Mouse (Mus musculus) cerebellum, adult 18-20 months (tissue): ENCODE results near the gene Nfkb1.

Experiments
- DNase-seq, 2 experiments: peaks; one replicate each; pipeline ENCODE4 v3.0.0; 2021

Gene Nfkb1

GRCm38 (mm10) chr3:135629830-135630355 is 61.5 kb downstream of the Nfkb1 start:
- no peak for DNase-seq

GRCm38 (mm10) chr3:135628706-135629169 is 62.6 kb downstream of the Nfkb1 start:
- no peak for DNase-seq

GRCm38 (mm10) chr3:135628000-135628705 is 63.2 kb downstream of the Nfkb1 start:
- DNase-seq, result no peak

GRCm38 (mm10) chr3:135625290-135625689 is 66.1 kb downstream of the Nfkb1 start:
- no peak for DNase-seq

GRCm38 (mm10) chr3:135616730-135617129 is 74.6 kb downstream of the Nfkb1 start:
- DNase-seq, result no peak

GRCm38 (mm10) chr3:135614376-135614775 is 77.0 kb downstream of the Nfkb1 start:
- no peak for DNase-seq

GRCm38 (mm10) chr3:135610221-135610620 is 81.1 kb downstream of the Nfkb1 start:
- DNase-seq, result no peak

GRCm38 (mm10) chr3:135607660-135608473 is 83.5 kb downstream of the Nfkb1 start:
- DNase-seq, result no peak

- no peak for DNase-seq
Measured at GRCm38 (mm10) chr3:135607021-135607420, 84.3 kb downstream of the Nfkb1 start.

- no peak for DNase-seq
Measured at GRCm38 (mm10) chr3:135606592-135606991, 84.8 kb downstream of the Nfkb1 start.

- no peak for DNase-seq
Measured at GRCm38 (mm10) chr3:135605474-135605873, 85.9 kb downstream of the Nfkb1 start.

- DNase-seq, result no peak
Measured at GRCm38 (mm10) chr3:135604626-135605417, 86.5 kb downstream of the Nfkb1 start.

- no peak for DNase-seq
Measured at GRCm38 (mm10) chr3:135602731-135603130, 88.6 kb downstream of the Nfkb1 start.

GRCm38 (mm10) chr3:135598355-135598754 is 93.0 kb downstream of the Nfkb1 start:
- no peak for DNase-seq

- DNase-seq, result no peak
Measured at GRCm38 (mm10) chr3:135597014-135597413, 94.3 kb downstream of the Nfkb1 start.

- no peak for DNase-seq
Measured at GRCm38 (mm10) chr3:135594238-135594917, 97.0 kb downstream of the Nfkb1 start.

- no peak for DNase-seq
Measured at GRCm38 (mm10) chr3:135592011-135592410, 99.3 kb downstream of the Nfkb1 start.

- DNase-seq, result peak; percentile 15 to 18
Measured at GRCm38 (mm10) chr3:135591376-135591775, 100.0 kb downstream of the Nfkb1 start.

GRCm38 (mm10) chr3:135590471-135590870 is 100.9 kb downstream of the Nfkb1 start:
- no peak for DNase-seq

- no peak for DNase-seq
Measured at GRCm38 (mm10) chr3:135586471-135586880, 104.9 kb downstream of the Nfkb1 start.

- no peak for DNase-seq
Measured at GRCm38 (mm10) chr3:135586060-135586459, 105.3 kb downstream of the Nfkb1 start.

- DNase-seq, result no peak
Measured at GRCm38 (mm10) chr3:135585482-135585881, 105.9 kb downstream of the Nfkb1 start.
